Mouse (Mus musculus) hindbrain, embryonic 12.5 days (tissue): ENCODE results near the gene Skap1. TPM values are rescaled to one million over a fixed set of nuclear protein-coding genes. Genes with fewer than 3 reads are reported as not detected.

Experiments
- ATAC-seq: fragments of 200-750 bp; cut with Nextera tagmentation; 2 replicates; pipeline ENCODE4 v1.8.0; 2017; ENCODE audit warnings: moderate TSS enrichment; ENCODE audit not compliant: low FRiP score
- H3K27ac ChIP-seq: fragments of 300-500 bp; sonication (generic); 2 replicates; pipeline ENCODE4 v1.5.1; 2016; ENCODE audit warnings: mild to moderate bottlenecking
- H3K27me3 ChIP-seq: fragments of 300-500 bp; sonication (generic); 2 replicates; pipeline ENCODE4 v1.6.1; 2016; ENCODE audit warnings: mild to moderate bottlenecking
- H3K36me3 ChIP-seq: fragments of 300-500 bp; sonication (generic); 2 replicates; pipeline ENCODE4 v1.6.1; 2016; ENCODE audit warnings: mild to moderate bottlenecking
- H3K4me1 ChIP-seq: fragments of 300-500 bp; sonication (generic); 2 replicates; pipeline ENCODE4 v1.6.1; 2016
- H3K4me2 ChIP-seq: fragments of 300-500 bp; sonication (generic); replicated peaks from 2 replicates; pipeline ENCODE4 v1.6.1; 2016; ENCODE audit warnings: mild to moderate bottlenecking
- H3K4me3 ChIP-seq: fragments of 300-500 bp; sonication (generic); 2 replicates; pipeline ENCODE4 v1.5.1; 2016; ENCODE audit warnings: mild to moderate bottlenecking
- H3K9ac ChIP-seq: fragments of 300-500 bp; sonication (generic); 2 replicates; pipeline ENCODE4 v1.6.1; 2016; ENCODE audit warnings: mild to moderate bottlenecking, moderate library complexity
- H3K9me3 ChIP-seq: fragments of 300-500 bp; sonication (generic); replicated peaks from 2 replicates; pipeline ENCODE4 v1.6.1; 2016; ENCODE audit warnings: mild to moderate bottlenecking
- WGBS: fragments of 180-500 bp; shearing (Covaris S2); methylation state at CpG from one replicate; pipeline ENCODE4 v1.1.7; 2016; 5-methylcytosine and 5-hydroxymethylcytosine counted together
- polyA plus RNA-seq: library from polyadenylated mRNA; unstranded; fragments of >200 nt; fragmentation: Nextera tagmentation; extraction: Ambion mirVana; gene quantifications from 2 replicates; pipeline ENCODE4 v1.2.1, GENCODE M21; 2016

Skap1 gene
- polyA plus RNA-seq, 1 experiment from 2014 or later, result 2.4 TPM

GRCm38 (mm10) chr11:96534531-96534930, 70.1 kb downstream of the Skap1 start:
- no peak overlapping the region for H3K4me3 ChIP-seq
- H3K27ac ChIP-seq, result no peak overlapping the region
- H3K9me3 ChIP-seq, result no peaks in the 10 kb centered on the region
- no peaks in the 10 kb centered on the region for H3K36me3 ChIP-seq
- no peak overlapping the region for H3K4me2 ChIP-seq
- no peak overlapping the region for H3K9ac ChIP-seq
- H3K27me3 ChIP-seq, result 0 out of 2 replicates have a peak, but pooled peaks cover 7% of the 10 kb centered on the region
- ATAC-seq, result no peak
- 76% methylated on average over 2 of the region's 2 CpGs for WGBS
- no peaks in the 10 kb centered on the region for H3K4me1 ChIP-seq

GRCm38 (mm10) chr11:96536146-96536545, 71.8 kb downstream of the Skap1 start:
- Histone ChIP-seq H3K4me1 (no peaks in the 10 kb centered on the region), H3K27ac (no peak overlapping the region), H3K36me3 (no peaks in the 10 kb centered on the region)

GRCm38 (mm10) chr11:96542003-96542402, 77.6 kb downstream of the Skap1 start:
- no peak overlapping the region for H3K4me2 ChIP-seq
- no peak overlapping the region for H3K27ac ChIP-seq
- no peaks in the 10 kb centered on the region for H3K9me3 ChIP-seq
- 81% methylated on average over 7 of the region's 7 CpGs for WGBS
- H3K4me1 ChIP-seq, result no peaks in the 10 kb centered on the region
- H3K36me3 ChIP-seq, result no peaks in the 10 kb centered on the region
- peaks cover 10% of the 10 kb centered on the region; the same call in 1 of the 2 replicates for H3K27me3 ChIP-seq
- no peak for ATAC-seq
- H3K4me3 ChIP-seq, result no peak overlapping the region
- no peak overlapping the region for H3K9ac ChIP-seq

More at GRCm38 (mm10) chr11:96536146-96536545, 71.8 kb downstream of the Skap1 start:
- Histone ChIP-seq H3K4me2 (no peak overlapping the region), H3K9ac (no peak overlapping the region), H3K9me3 (no peaks in the 10 kb centered on the region), H3K4me3 (no peak overlapping the region), H3K27me3 (0 out of 2 replicates have a peak, but pooled peaks cover 9% of the 10 kb centered on the region)
- WGBS, result 18% methylated on average over 5 of the region's 5 CpGs
- ATAC-seq, result no peak

GRCm38 (mm10) chr11:96542561-96542960, 78.2 kb downstream of the Skap1 start:
- Histone ChIP-seq H3K27ac (no peak overlapping the region), H3K36me3 (no peaks in the 10 kb centered on the region), H3K4me1 (no peaks in the 10 kb centered on the region), H3K4me2 (no peak overlapping the region), H3K27me3 (peaks cover 8% of the 10 kb centered on the region; the same call in 1 of the 2 replicates), H3K9ac (no peak overlapping the region), H3K9me3 (no peaks in the 10 kb centered on the region), H3K4me3 (no peak overlapping the region)
- WGBS, result 80% methylated on average over 7 of the region's 7 CpGs
- ATAC-seq, result no peak

GRCm38 (mm10) chr11:96546428-96546827, 82.0 kb downstream of the Skap1 start:
- no peaks in the 10 kb centered on the region for H3K36me3 ChIP-seq
- H3K27ac ChIP-seq, result no peak overlapping the region
- H3K27me3 ChIP-seq, result peaks cover 3% of the 10 kb centered on the region
- H3K4me2 ChIP-seq, result no peak overlapping the region
- WGBS, result 70% methylated on average over 8 of the region's 8 CpGs
- no peak overlapping the region for H3K9ac ChIP-seq
- no peaks in the 10 kb centered on the region for H3K9me3 ChIP-seq
- ATAC-seq, result no peak
- H3K4me1 ChIP-seq, result no peaks in the 10 kb centered on the region
- H3K4me3 ChIP-seq, result no peak overlapping the region

- Histone ChIP-seq H3K27me3 (peaks cover 21% of the 10 kb centered on the region), H3K4me2 (no peak overlapping the region), H3K4me3 (no peak overlapping the region), H3K36me3 (no peaks in the 10 kb centered on the region), H3K27ac (no peak overlapping the region), H3K9me3 (no peaks in the 10 kb centered on the region), H3K9ac (no peak overlapping the region), H3K4me1 (no peaks in the 10 kb centered on the region)
- ATAC-seq, result no peak
- 87% methylated on average over 9 of the region's 9 CpGs for WGBS
These were observed 86.7 kb downstream of the Skap1 start for GRCm38 (mm10) chr11:96550960-96551703.

GRCm38 (mm10) chr11:96553091-96553490, 88.7 kb downstream of the Skap1 start:
- Histone ChIP-seq H3K9me3 (no peaks in the 10 kb centered on the region), H3K4me2 (peak overlapping the region; percentile 24; the same call in 1 of the 2 replicates), H3K27ac (no peak overlapping the region), H3K36me3 (no peaks in the 10 kb centered on the region), H3K9ac (no peak overlapping the region), H3K4me3 (no peak overlapping the region), H3K4me1 (no peaks in the 10 kb centered on the region), H3K27me3 (peaks cover 21% of the 10 kb centered on the region)
- 19% methylated on average over 15 of the region's 15 CpGs for WGBS
- no peak for ATAC-seq

GRCm38 (mm10) chr11:96560229-96560628, 95.8 kb downstream of the Skap1 start:
- H3K27ac ChIP-seq, result no peak overlapping the region
- no peaks in the 10 kb centered on the region for H3K4me1 ChIP-seq
- H3K4me3 ChIP-seq, result no peak overlapping the region
- no peak overlapping the region for H3K9ac ChIP-seq
- H3K4me2 ChIP-seq, result no peak overlapping the region
- no peak for ATAC-seq
- H3K36me3 ChIP-seq, result no peaks in the 10 kb centered on the region
- H3K27me3 ChIP-seq, result peaks cover 7% of the 10 kb centered on the region
- 84% methylated on average over 5 of the region's 5 CpGs for WGBS
- peaks cover 6% of the 10 kb centered on the region for H3K9me3 ChIP-seq

GRCm38 (mm10) chr11:96564088-96564487, 99.7 kb downstream of the Skap1 start:
- Histone ChIP-seq H3K9me3 (peaks cover 6% of the 10 kb centered on the region), H3K4me2 (no peak overlapping the region), H3K27me3 (no peaks in the 10 kb centered on the region), H3K36me3 (no peaks in the 10 kb centered on the region), H3K4me1 (no peaks in the 10 kb centered on the region), H3K9ac (no peak overlapping the region), H3K27ac (no peak overlapping the region), H3K4me3 (no peak overlapping the region)
- ATAC-seq, result no peak
- WGBS, result 61% methylated on average over 1 of the region's 1 CpGs

- Histone ChIP-seq H3K9me3 (no peaks in the 10 kb centered on the region), H3K4me1 (peaks cover 11% of the 10 kb centered on the region), H3K4me2 (no peak overlapping the region), H3K4me3 (no peak overlapping the region), H3K9ac (no peak overlapping the region), H3K27ac (no peak overlapping the region), H3K36me3 (no peaks in the 10 kb centered on the region), H3K27me3 (no peaks in the 10 kb centered on the region)
- no peak for ATAC-seq
- 29% methylated on average over 3 of the region's 3 CpGs for WGBS
These were observed 108.1 kb downstream of the Skap1 start for GRCm38 (mm10) chr11:96572515-96572914.

- no peak overlapping the region for H3K4me2 ChIP-seq
- no peak for ATAC-seq
- H3K9me3 ChIP-seq, result no peaks in the 10 kb centered on the region
- H3K4me3 ChIP-seq, result no peak overlapping the region
- H3K4me1 ChIP-seq, result peaks cover 38% of the 10 kb centered on the region
- H3K36me3 ChIP-seq, result no peaks in the 10 kb centered on the region
- no peak overlapping the region for H3K9ac ChIP-seq
- 26% methylated on average over 14 of the region's 14 CpGs for WGBS
- no peaks in the 10 kb centered on the region for H3K27me3 ChIP-seq
- H3K27ac ChIP-seq, result no peak overlapping the region
These were observed 112.4 kb downstream of the Skap1 start for GRCm38 (mm10) chr11:96576491-96577427.

- Histone ChIP-seq H3K4me3 (no peak overlapping the region; the same call in 1 of the 2 replicates), H3K4me2 (peak overlapping the region; percentile 46), H3K27me3 (no peaks in the 10 kb centered on the region), H3K9ac (no peak overlapping the region), H3K27ac (peak overlapping the region; percentile 62), H3K4me1 (peaks cover 46% of the 10 kb centered on the region), H3K36me3 (no peaks in the 10 kb centered on the region), H3K9me3 (no peaks in the 10 kb centered on the region)
- WGBS, result 11% methylated on average over 25 of the region's 25 CpGs
- peak; percentile 83 for ATAC-seq
These were observed 114.3 kb downstream of the Skap1 start for GRCm38 (mm10) chr11:96578551-96579283.
